Mouse (Mus musculus) thymus, postnatal 0 days (tissue): ENCODE data around the gene Gpr61. TPM values are rescaled to one million over a fixed set of nuclear protein-coding genes. Genes with fewer than 3 reads are reported as not detected.

Source experiments
- DNase-seq: peaks from one replicate; pipeline ENCODE4 v3.0.0-alpha.2; 2015; ENCODE audit warnings: low spot score
- polyA plus RNA-seq: library from polyadenylated mRNA; unstranded; fragments of >200 nt; fragmentation: Nextera tagmentation; extraction: Ambion mirVana; gene quantifications from 2 replicates; pipeline ENCODE4 v1.2.1, GENCODE M21; 2015

Gene Gpr61
- polyA plus RNA-seq, 1 experiment from 2014 or later, result 0.05 TPM

DNA sequence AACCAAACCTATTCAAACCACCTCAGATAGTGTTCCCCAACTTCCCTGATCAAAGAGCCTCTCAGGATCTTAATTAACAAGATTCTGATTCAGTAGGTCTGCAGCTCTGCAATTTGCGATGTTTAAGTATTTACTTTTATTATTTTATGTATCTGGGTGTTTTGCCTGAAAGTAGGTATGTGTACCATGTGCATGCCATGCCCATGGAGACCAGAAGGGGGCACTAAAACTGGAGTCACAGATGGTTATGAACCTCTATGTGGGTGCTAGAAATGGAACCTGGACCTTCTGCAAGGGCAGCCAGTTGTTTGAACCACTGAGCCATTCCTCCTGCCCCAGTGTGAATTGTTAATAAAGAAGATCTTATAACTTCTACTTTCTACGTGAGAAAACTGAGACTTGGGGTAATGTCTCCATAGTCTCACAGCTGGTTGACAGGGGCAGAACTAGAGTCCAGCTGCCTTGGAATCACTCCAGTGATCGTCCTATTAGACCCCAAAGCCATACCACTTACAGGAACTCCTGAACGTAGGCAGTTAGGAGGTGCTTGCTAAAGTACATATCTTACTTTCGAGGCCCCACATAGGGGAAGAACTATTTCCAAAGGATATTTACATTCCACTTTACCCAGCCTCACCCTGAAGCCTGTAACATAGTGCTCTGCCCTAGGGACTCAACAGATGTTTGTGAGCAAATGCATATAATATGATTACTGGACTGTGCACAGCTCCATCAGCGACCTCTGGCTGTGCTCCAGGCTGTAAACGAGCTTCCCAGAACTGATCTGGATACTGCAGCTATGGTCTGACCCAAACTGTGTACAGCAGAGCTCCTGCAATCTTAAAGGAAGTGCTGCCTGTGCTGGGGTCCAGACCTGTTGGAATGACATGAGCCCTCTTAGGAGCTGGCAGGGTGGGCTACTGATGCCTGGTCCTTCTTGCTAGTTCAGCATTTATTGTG, 24.4 kb upstream of the Gpr61 start:
- DNase-seq, result no peak

DNA sequence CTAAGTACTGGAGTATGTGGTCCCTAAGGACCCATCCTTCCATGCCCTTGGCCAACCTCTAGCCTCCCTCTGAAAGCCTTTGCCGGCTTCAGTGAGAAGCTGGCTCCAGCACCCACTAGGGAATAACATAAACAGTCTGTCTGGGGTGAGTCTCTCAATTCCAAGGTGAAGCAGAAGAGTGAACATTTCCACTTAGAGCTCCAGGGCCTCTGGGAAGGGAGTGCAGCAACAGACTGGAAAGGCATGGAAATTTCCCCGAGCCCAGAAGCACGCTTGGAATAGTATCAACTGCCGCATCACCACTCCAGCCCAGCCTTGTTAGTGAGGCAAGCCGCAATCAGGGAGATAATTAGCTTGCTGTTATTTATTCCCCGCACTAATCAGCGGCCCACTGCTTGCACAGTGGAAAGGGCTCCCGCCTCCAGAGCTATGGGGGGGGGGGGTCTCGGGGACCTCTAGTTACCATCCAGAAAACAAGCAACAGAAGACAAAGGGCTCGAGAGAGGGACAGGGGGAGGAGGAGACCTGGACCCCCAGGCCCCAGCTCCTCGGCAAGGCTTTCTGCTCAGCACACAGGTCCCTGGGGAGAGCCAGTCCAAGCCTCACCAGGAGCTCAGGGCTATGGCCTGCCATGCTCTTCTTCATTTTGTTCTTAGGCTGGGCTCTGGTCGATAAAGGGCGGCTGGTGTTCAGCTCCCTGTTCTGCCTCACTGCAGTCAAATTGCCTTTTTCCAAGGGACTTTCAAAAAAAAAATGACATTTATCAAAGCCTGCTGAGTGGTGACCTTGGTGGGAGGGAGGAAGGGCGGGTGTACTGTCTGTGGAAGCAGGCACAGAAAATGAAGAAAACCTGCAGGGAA, 20.2 kb upstream of the Gpr61 start:
- no peak for DNase-seq

DNA sequence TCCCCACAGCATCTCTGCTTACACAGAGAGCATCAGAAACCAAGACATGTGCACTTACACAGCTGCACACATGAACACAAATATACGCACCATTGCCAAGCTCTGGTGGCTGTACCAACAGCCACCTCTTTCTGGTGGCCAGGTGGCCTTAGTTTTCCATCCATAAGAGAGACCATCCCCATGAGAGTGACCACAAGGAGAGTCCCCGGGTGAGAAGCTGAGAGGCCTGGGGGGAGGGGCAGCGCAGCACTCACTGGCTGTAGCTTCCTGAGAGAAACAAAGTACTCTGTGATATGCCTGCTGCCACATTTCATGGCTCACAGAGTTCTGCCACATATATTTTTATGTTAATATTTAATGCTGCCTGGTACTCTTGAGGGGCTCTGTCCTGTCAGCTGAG, 14.5 kb upstream of the Gpr61 start:
- DNase-seq, result no peak

DNA sequence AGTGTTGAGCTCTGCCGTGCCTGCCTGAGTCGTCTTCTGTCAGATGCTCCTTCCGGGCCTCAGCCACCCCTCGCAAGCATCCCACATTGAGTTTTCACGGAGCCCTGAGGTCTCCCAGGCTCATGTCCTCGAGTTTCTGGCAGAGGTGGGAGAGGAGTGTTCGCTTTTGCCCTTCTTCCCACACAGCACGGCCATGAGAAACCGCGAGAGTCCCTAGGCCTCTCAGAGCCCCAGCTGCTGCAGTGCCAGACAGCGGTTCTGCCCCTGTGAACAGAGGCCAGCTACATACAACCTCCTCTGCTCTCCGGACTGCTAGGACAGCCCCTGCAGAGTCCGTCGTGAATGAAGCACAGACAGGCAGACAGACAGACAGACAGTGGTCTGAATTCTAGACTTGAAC, 12.8 kb upstream of the Gpr61 start:
- no peak for DNase-seq

DNA sequence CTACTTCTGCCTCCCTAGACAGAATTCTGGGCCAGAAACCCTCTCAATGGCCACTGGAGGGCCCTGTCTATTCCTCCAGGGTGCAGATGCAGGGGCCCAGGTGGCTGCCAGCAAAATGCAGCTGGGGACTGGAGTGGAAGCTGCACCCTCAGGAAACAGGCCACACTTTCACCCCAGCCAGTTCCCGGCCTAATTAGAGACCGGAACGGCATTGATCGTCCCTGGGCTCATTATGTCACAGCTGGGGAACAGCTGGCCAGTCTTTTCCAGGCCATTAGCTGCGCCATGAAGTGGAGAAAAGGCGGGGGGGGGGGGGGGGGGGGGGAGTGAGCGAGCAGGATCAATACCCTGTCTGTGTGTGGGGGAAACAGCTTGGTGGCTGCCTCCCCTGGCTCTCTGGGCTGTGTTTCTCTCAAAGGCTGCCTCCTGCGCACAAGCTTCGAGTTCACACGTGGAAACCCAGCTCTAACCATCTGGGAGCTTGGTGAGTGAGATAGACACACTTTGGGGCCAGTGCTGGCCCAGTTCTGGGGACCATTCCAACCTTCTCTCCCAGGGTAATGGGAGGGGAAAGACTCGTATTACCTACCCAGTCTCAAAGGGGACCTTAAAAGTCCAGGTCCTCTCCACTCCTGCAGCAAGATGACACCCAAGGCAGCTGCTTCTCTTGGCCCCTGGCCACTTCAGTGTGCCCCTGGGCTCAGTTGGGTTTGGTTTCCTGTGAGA, 12.0 kb upstream of the Gpr61 start:
- DNase-seq, result peak; percentile 70

- DNase-seq, result no peak
Observed at GRCm38 (mm10) chr3:108165532-108166315, 11.0 kb upstream of the Gpr61 start.

DNA sequence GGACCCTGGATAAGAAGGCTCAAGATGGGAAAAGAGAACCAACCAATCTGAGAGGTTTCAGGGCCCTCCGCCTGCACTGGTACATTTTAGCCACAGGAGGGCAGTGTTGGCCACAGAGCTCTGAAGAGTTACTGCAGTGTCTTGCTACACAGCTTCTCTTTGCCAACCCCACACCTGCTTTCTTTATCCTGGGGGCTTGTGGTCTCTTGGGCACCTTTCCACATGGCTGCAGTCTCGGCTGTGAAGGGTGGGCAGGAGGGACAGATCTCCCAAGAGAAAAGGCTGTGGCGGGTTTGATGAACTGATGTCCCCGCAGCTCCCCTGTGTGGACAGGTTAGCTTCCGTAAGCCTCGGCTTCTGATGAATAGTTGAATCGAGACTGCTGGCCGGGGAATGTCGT, 10.1 kb upstream of the Gpr61 start:
- DNase-seq, result peak; percentile 85

GRCm38 (mm10) chr3:108164091-108164490, 9.4 kb upstream of the Gpr61 start:
- DNase-seq, result no peak

GRCm38 (mm10) chr3:108158383-108159037, 3.8 kb upstream of the Gpr61 start:
- no peak for DNase-seq

DNA sequence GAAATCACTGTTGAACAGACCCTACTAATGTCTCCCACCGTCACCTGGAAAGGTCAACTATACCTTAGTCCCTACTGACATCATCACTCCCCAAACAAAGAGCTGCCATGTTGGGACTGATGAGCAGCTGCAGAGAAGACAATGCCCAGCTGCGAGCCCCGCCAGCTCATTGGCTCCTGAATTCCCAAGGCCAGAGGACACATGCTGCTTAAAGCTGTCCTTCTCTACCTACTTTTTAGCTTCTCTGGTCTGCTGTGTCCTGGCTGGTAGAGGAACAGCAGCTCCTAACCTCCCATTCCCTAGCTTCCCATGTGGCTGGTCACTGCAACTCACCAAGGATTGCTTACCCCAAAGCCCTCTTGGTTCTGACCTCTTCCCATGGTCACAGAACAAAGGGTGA, 2.4 kb downstream of the Gpr61 start:
- no peak for DNase-seq

GRCm38 (mm10) chr3:108147386-108148235, 7.1 kb downstream of the Gpr61 start:
- peak; percentile 91 for DNase-seq

- DNase-seq, result no peak
Observed at GRCm38 (mm10) chr3:108146671-108147070, 8.0 kb downstream of the Gpr61 start.

DNA sequence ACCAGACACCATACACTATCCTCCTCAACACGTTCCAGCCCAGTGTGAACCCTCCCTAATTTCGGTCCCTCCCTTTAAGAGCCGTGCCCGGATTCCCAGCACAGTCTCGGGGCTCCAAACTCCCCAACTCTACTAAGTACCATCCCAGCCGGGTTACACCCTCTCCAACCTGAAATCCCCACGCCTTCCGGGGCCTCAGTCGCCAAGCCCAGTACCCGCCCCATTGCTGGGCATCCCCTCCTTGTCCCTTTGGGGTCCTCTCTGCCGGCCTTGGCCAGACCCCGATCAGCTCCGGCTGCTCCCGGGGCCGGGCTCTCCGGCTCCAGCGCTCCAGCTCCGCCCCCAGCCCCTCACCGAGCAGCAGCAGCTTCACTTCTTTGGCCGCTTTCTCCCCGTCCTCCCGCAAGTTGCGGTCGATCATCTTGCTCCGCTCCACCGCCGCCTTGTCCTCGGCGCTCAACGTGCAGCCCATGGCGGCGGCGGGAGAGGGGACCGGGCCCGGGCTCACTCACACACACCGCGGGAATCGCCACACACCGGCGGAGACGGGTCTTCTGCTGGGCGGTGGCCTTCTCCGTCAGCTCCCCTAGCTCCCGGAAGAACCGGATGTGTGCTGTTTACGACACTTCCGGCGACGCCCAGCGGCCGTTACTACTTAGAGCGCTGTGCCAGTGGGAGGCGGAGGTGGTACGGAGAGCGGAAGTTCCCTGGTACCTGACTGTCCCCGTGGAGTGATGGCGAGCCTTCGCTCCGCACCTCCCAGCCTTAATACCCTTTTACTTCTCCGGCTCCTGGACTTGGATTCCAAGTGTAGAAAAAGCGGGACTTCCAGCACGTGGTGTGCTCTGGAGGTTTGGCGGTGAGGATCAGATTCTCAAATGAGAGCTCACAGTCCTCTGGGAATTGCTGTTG, 8.9 kb downstream of the Gpr61 start, which contains the start of gene Gnai3:
TSS of gene Gnai3 (minus strand) at position 613 of the 912 bp plus-strand sequence.
- peak; percentile 95 for DNase-seq

DNA sequence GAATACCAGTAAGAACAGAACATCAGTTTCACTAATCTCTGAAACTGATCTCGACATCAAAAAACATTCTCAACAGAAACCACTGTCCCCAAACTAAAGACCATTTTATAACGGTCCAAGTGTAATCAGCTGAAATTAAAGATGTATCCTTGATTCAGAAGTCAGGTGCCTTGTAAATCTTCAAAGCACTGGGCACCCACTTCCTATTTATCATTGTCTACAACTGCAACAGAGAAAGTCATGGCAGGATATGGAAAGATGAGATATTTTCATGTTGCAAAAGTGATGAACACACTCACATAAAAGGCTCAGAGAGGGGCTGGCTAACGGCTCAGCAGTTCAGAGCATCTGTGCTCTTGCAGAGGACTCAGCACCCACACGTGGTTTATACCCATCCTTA, 13.9 kb downstream of the Gpr61 start:
- DNase-seq, result peak; percentile 41

- no peak for DNase-seq
Observed at GRCm38 (mm10) chr3:108139113-108139512, 15.6 kb downstream of the Gpr61 start.

DNA sequence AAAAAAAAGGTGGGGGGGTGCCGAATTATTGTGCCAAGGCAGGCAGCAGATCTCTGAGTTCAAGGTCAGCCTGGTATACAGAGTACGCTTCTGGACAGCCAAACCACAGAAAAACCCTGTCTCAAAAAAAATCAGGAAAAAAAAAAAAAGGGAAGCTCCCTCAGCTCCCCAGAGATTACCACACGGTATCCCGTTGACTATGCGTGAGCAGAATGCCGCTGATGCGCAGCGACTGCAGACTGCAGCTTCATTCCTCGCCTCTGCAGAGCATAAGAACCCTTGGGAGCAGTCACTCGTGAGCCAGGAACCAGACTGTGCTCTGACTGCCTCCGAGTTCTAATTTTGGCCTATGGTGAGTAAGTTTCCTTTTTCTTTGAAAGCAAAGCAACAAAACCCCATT, 20.0 kb downstream of the Gpr61 start:
- no peak for DNase-seq

GRCm38 (mm10) chr3:108132484-108132883, 22.2 kb downstream of the Gpr61 start:
- no peak for DNase-seq

DNA sequence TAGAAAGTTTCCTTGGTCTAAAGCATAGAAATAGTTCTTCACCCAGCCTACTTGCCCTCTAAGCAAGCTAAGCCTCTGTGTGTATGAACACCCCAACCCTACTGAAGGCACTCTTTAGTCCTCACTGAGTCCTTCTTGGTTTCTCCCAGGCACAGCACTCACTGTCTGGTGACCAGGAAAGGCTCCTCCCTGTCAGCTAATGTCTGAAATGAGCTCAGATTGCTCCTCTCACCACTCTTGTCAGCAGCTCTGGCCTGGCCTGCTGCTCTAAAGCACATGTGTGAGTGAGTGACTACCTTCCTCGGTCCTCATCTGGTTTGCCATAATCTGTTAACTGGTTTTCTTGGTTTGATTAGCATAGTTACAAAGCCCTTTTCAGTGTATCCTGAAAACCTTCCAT, 22.9 kb downstream of the Gpr61 start:
- no peak for DNase-seq
